Mouse (Mus musculus): ENCODE results near the gene Smc3. TPM values are rescaled to one million over a fixed set of nuclear protein-coding genes. Genes with fewer than 3 reads are reported as not detected.
"Not testable (repeated sequence)": the region's sequence is repeated elsewhere in the genome, so short reads cannot be mapped to it uniquely, and the experiment has no call there.

The Smc3 gene
- polyA plus RNA-seq, 1 experiment: 4.8 TPM

DNA sequence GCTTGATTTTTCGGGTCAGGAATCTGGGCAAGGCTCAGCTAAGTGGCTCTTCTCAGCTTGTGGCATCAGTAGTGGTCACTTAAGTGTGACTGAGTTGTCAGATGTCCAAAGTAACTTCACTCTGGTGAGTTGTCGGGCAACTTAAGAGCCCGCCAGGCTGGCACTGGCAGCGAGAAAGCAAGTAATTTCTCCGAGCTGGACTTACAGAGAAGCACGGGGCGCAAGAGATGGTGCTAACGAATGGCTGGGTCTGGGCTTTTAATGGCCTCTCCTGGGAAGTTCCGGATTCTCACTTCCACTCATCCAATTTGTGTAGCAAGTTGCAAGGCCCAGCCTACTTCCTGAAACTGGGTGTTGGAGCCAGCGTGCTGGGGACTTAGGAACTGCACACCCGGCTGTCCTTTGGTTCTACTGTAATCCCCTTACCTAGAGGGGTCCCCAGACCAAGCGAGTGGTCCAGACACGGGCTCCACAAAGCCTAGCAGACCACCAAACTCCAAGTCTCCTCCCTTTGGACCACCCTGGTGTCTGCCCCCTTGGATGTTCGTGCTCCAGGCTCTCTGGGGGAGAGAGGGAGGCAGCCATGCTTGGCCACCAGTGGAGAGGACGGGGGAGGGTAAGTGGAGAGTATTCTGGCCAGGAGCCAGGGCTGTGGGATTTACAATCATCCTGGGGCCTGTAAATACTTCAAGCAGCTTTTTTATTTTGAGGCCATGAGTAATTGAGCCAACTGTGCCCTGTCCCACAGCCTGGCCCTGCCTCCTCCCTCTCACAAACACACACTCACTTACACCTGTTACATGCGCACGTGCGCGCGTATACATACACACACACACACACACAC lies 53.6 kb downstream of the Smc3 start:
- no peak for DNase-seq (ENCODE audit: low read depth)

DNA sequence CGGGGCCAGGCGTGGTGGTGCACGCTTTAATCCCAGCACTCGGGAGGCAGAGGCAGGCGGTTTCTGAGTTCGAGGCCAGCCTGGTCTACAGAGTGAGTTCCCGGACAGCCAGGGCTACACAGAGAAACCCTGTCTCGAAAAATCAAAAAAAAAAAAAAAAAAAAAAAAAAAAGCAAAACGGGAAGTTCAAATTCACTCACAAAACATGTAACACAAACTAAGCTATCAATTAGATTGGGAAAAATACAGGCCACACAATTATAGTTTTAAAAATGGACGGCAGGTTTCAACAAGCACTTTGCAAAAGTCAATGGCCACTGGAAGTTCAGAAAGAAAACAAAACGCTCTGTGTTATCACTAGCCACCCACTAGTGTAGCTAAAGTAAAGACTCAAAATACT lies 56.2 kb downstream of the Smc3 start:
- DNase-seq (ENCODE audit: low read depth): not testable (repeated sequence)

DNA sequence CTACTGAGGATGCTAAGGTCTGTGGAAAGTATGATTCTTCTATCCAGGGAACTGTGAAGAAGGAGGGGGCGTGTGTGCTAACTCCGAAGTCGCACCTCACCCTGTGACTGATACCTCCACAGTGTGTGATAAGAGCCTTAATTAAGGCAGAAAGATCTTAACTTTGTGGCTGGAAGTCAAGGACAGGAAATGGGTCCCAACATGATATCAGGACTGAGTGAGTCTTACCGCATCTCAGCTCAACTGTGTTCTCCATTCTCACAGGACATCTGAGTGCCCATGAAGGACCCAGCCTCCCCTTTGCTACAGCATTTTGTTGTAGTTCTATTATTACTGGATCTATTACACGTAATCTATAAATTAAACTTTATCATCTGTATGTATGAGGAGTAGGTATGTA lies 57.2 kb downstream of the Smc3 start:
- DNase-seq (ENCODE audit: low read depth): no peak

GRCm38 (mm10) chr19:53660722-53661420 lies 60.7 kb downstream of the Smc3 start:
- no peak for DNase-seq (ENCODE audit: low read depth)

GRCm38 (mm10) chr19:53661938-53662722 lies 61.9 kb downstream of the Smc3 start:
- no peak for DNase-seq (ENCODE audit: low read depth)

DNA sequence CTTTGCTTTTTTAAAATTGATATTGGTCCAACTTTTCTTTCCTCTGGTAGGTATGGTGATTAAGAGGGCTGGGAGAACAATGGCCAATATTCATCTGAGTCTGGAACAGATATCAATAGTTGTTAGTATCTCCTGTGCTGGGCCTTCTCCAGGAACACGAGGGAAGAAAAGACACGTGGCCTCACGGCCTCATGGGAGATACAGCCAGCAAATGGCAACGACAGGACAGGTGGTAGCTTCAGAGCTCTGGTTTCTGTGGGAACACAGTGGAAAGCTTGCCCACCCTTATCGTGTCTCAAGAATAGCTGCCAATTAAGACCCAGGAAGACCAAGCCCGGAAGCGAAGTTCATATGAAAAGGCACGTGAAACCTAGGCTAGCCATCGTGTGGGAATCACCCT lies 64.6 kb downstream of the Smc3 start:
- no peak for DNase-seq (ENCODE audit: low read depth)

GRCm38 (mm10) chr19:53665391-53665790 lies 65.2 kb downstream of the Smc3 start:
- no peak for DNase-seq (ENCODE audit: low read depth)

- DNase-seq (ENCODE audit: low read depth): no peak
Measured at GRCm38 (mm10) chr19:53666708-53667107, 66.5 kb downstream of the Smc3 start.

DNA sequence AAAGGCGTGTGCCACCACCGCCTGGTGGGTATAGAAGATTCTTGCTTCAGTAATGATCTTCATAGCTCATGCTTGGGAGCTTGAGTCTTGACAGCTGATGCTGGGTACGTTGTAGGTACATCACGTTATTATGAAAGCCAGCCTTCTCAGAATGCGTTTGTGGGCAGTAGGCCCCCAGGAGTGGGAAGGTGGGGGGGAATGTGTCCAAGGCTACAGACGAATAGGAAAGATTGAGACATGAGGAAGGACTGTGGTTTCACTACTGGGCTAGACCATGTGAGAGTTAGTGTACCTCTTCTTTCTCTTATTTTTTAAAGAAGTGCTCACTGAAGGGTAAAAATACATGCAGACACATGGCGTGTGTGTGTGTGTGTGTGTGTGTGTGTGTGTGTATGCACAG lies 68.6 kb downstream of the Smc3 start:
- DNase-seq (ENCODE audit: low read depth): no peak

- no peak for DNase-seq (ENCODE audit: low read depth)
Measured at GRCm38 (mm10) chr19:53670625-53671141, 70.5 kb downstream of the Smc3 start.

- no peak for DNase-seq (ENCODE audit: low read depth)
Measured at GRCm38 (mm10) chr19:53671432-53671831, 71.2 kb downstream of the Smc3 start.

- DNase-seq (ENCODE audit: low read depth): no peak
Measured at GRCm38 (mm10) chr19:53674131-53674925, 74.1 kb downstream of the Smc3 start.

- DNase-seq (ENCODE audit: low read depth): no peak
Measured at GRCm38 (mm10) chr19:53676228-53676627, 76.0 kb downstream of the Smc3 start.

- DNase-seq (ENCODE audit: low read depth): no peak
Measured at GRCm38 (mm10) chr19:53676718-53677634, 76.8 kb downstream of the Smc3 start, which contains the start of gene Rbm20. TSS of gene Rbm20 (plus strand) at chr19:53677306.

DNA sequence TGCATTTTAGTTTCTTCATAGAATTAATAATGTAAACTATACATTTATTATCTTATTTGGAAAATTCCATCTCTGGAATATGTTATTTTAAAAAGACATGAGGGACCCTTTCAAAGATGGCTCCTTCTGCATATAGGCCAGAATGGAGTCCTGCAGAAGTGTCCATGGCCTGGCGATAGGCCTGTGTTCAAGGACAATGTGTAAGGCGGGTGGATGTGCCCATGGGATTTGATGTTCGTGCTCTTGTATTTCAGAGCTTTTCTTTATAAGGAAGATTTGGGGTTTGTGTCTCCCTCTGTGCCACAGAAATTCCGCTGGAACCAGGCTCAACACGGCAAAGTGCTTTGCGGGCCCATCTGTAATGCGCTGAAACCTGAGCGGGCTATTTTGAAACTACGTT lies 79.0 kb downstream of the Smc3 start:
- DNase-seq (ENCODE audit: low read depth): no peak

- DNase-seq (ENCODE audit: low read depth): no peak
Measured at GRCm38 (mm10) chr19:53679981-53680380, 79.8 kb downstream of the Smc3 start.

DNA sequence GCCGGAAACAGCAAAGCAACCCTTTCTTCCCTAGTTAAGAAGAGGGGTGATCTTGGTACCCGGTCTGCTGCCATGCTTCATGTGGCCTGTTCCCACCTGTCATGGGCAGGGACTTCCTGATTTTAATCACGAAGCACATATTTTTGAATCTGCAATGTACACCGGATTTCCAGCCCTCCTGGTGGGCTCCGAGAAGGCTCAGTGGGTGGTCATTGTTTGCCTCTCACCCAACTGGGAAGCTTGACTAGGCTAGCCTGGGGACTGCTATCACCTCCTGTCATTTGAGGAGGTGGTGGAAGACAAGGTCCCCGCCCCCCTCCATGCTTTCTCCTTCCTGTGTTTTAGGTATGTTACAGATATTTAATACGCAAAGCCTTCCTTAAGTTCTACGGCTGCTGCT lies 82.2 kb downstream of the Smc3 start:
- no peak for DNase-seq (ENCODE audit: low read depth)

- DNase-seq (ENCODE audit: low read depth): no peak
Measured at GRCm38 (mm10) chr19:53687592-53687991, 87.4 kb downstream of the Smc3 start.

- DNase-seq (ENCODE audit: low read depth): no peak
Measured at GRCm38 (mm10) chr19:53690816-53691215, 90.6 kb downstream of the Smc3 start.

- no peak for DNase-seq (ENCODE audit: low read depth)
Measured at GRCm38 (mm10) chr19:53694020-53694419, 93.8 kb downstream of the Smc3 start.

Measured in gonadal fat pad, adult 2 months (tissue).